In genomic region chr2:79145897-79146296, GRCm38 (mm10) we compare ENCODE assay signal across 19 mouse cellular contexts.
"Had no signal": no experiment of that assay in that cellular context is flagged by ENCODE, and none has a peak within 500 bp of the region (broad histone marks: within the 10 kb centered on the region; RNA-seq: fewer than 3 reads in every experiment).

No protein-coding gene starts in this region.

- H3K4me3 ChIP-seq: limb, embryonic 12.5 days; limb, embryonic 15.5 days; liver, embryonic 13.5 days; neural tube, embryonic 13.5 days; stomach, embryonic 15.5 days had no signal

- H3K27me3 ChIP-seq: limb, embryonic 12.5 days; limb, embryonic 15.5 days; liver, embryonic 13.5 days; neural tube, embryonic 13.5 days; stomach, embryonic 15.5 days had no signal

- H3K27ac ChIP-seq: kidney, postnatal 0 days; limb, embryonic 12.5 days; limb, embryonic 15.5 days; liver, embryonic 13.5 days; macrophage; neural tube, embryonic 13.5 days; stomach, embryonic 15.5 days had no signal

- H3K4me2 ChIP-seq: limb, embryonic 12.5 days; limb, embryonic 15.5 days; liver, embryonic 13.5 days; lung, embryonic 14.5 days; midbrain, embryonic 11.5 days; neural tube, embryonic 13.5 days; stomach, embryonic 15.5 days had no signal

- H3K9ac ChIP-seq: limb, embryonic 12.5 days; limb, embryonic 15.5 days; liver, embryonic 13.5 days; lung, embryonic 14.5 days; neural tube, embryonic 13.5 days; stomach, embryonic 15.5 days had no signal

- H3K4me1 ChIP-seq: limb, embryonic 15.5 days; liver, embryonic 13.5 days; neural tube, embryonic 13.5 days had no signal

- DNase-seq: kidney, adult 2 months; kidney, postnatal 25 days; left cerebral cortex, postnatal 4 days; liver, embryonic 13.5 days; lung, embryonic 14.5 days; lung, postnatal 10 days; midbrain, embryonic 14.5 days; retina, postnatal 1 day; right cerebral cortex, postnatal 25 days; spleen, adult 18-20 months; thymus, postnatal 36 days had no signal

- H3K36me3 ChIP-seq: limb, embryonic 12.5 days; limb, embryonic 15.5 days; liver, embryonic 13.5 days; neural tube, embryonic 13.5 days; stomach, embryonic 15.5 days had no signal

- ATAC-seq: intestine, postnatal 0 days had no signal

- H3K9me3 ChIP-seq: limb, embryonic 12.5 days; limb, embryonic 15.5 days; liver, embryonic 13.5 days; neural tube, embryonic 13.5 days; stomach, embryonic 15.5 days had no signal
